In genomic region chr17:43567992-43568888, GRCm38 (mm10) we compare ENCODE assay signal across 8 mouse cellular contexts. TPM values are rescaled to one million over a fixed set of nuclear protein-coding genes. Genes with fewer than 3 reads are reported as not detected.
A peak's percentile ranks its signal among the peaks of the same experiment; 100 is the strongest.
DNase-seq lines count a peak whose midpoint lies in the region; ATAC-seq lines count a peak whose summit lies in the region.

Gene Pla2g7 (plus strand): TSS chr17:43568098.

- 0 out of 2 replicates have a peak, but pooled peaks cover 4% of the 10 kb centered on the region for H3K4me1 ChIP-seq in brown adipose tissue, adult 24 weeks (ENCODE audit: control insufficient read depth, insufficient read depth, insufficient read length, low read length)
- H3K4me1 ChIP-seq in forebrain, embryonic 16.5 days (replicated peaks; ENCODE audit: control insufficient read depth, insufficient read depth, low read length): peaks cover 10% of the 10 kb centered on the region; the same call in 1 of the 2 replicates
- H3K4me1 ChIP-seq in lung, embryonic 15.5 days: peaks cover 12% of the 10 kb centered on the region

- H3K9ac ChIP-seq in forebrain, embryonic 16.5 days (replicated peaks; ENCODE audit: low read depth, low read length): peak within 1 kb of the TSS; percentile 56
- H3K9ac ChIP-seq in lung, embryonic 15.5 days: peak within 1 kb of the TSS; percentile 46

- peak within 1 kb of the TSS; percentile 83 for H3K27ac ChIP-seq in brown adipose tissue, adult 24 weeks (replicated peaks; ENCODE audit: low read depth, low read length)
- no peak within 1 kb of the TSS for H3K27ac ChIP-seq in forebrain, embryonic 16.5 days (ENCODE audit: low read length)
- 0 out of 2 replicates have a peak within 1 kb of the TSS, but pooled peaks have one; percentile 9 for H3K27ac ChIP-seq in lung, embryonic 15.5 days

- H3K27me3 ChIP-seq in forebrain, embryonic 16.5 days (replicated peaks; ENCODE audit: control insufficient read depth, insufficient read depth, low read length): no peaks in the 10 kb centered on the region
- no peaks in the 10 kb centered on the region for H3K27me3 ChIP-seq in lung, embryonic 15.5 days

- DNase-seq in ES-CJ7 (ENCODE audit: low read depth, low spot score): peak; percentile 38
- DNase-seq in heart, postnatal 10 days: peak; percentile 43 to 53
- DNase-seq in kidney, postnatal 4 days: peak; percentile 78 to 86
- DNase-seq in retina, adult 2 months (ENCODE audit: low read depth, low spot score): peak; percentile 53
- no peak for DNase-seq in thymus, postnatal 0 days (ENCODE audit: low spot score)

- H3K4me2 ChIP-seq in forebrain, embryonic 16.5 days (ENCODE audit: low read length): peak within 1 kb of the TSS; percentile 89
- peak within 1 kb of the TSS; percentile 75 for H3K4me2 ChIP-seq in lung, embryonic 15.5 days

- intact Hi-C loops in heart, postnatal 10 days (cut with DNase I): no loop called here

- peak within 1 kb of the TSS; percentile 80 for H3K4me3 ChIP-seq in brown adipose tissue, adult 24 weeks (ENCODE audit: insufficient read depth, low read depth, low read length)
- H3K4me3 ChIP-seq in forebrain, embryonic 16.5 days (replicated peaks; ENCODE audit: low read length): peak within 1 kb of the TSS; percentile 50
- peak within 1 kb of the TSS; percentile 50 for H3K4me3 ChIP-seq in lung, embryonic 15.5 days

- WGBS in forebrain, embryonic 16.5 days: under 1% methylated on average over 34 of the region's 34 CpGs
- under 1% methylated on average over 34 of the region's 34 CpGs for WGBS in lung, embryonic 15.5 days

- no peaks in the 10 kb centered on the region for H3K9me3 ChIP-seq in forebrain, embryonic 16.5 days (ENCODE audit: control insufficient read depth, low read length)
- no peaks in the 10 kb centered on the region for H3K9me3 ChIP-seq in lung, embryonic 15.5 days

- ATAC-seq in forebrain, embryonic 16.5 days: peak; percentile 93
- ATAC-seq in lung, embryonic 15.5 days (ENCODE audit: borderline replicate concordance, extremely low read depth, low FRiP score, low TSS enrichment): peak; percentile 88

- no peaks in the 10 kb centered on the region for H3K36me3 ChIP-seq in forebrain, embryonic 16.5 days (ENCODE audit: control insufficient read depth, insufficient read depth)
- H3K36me3 ChIP-seq in lung, embryonic 15.5 days: no peaks in the 10 kb centered on the region

RNA-seq across cellular contexts. Expression of gene Pla2g7, which starts in this region (rescaled TPM):
- 81.7 and 96.8 TPM in 2 replicates for polyA plus RNA-seq in brown adipose tissue, adult 24 weeks (2012; ENCODE audit: insufficient read depth, insufficient read length, missing spikeins)
- 8.9 and 11.6 TPM in 2 replicates for polyA plus RNA-seq in forebrain, embryonic 16.5 days (2015; fragmentation: Nextera tagmentation; extraction: Ambion mirVana)
- total RNA-seq in heart, postnatal 10 days (2021): 1 to 10 TPM; 2.9 to 9.4 TPM
- polyA plus RNA-seq in lung, embryonic 15.5 days (2015; fragmentation: Nextera tagmentation; extraction: Ambion mirVana): 10.6 and 12.5 TPM in 2 replicates
- polyA plus RNA-seq in thymus, postnatal 0 days (2015; fragmentation: Nextera tagmentation; extraction: Ambion mirVana): 8.2 and 8.6 TPM in 2 replicates
